Mouse (Mus musculus) cerebellum, adult 18-20 months (tissue): ENCODE results near the gene Anks1b.
A peak's percentile ranks its signal among the peaks of the same experiment; 100 is the strongest.

Source experiments
- DNase-seq, 2 experiments: peaks; one replicate each; pipeline ENCODE4 v3.0.0; 2021

Gene Anks1b

DNA sequence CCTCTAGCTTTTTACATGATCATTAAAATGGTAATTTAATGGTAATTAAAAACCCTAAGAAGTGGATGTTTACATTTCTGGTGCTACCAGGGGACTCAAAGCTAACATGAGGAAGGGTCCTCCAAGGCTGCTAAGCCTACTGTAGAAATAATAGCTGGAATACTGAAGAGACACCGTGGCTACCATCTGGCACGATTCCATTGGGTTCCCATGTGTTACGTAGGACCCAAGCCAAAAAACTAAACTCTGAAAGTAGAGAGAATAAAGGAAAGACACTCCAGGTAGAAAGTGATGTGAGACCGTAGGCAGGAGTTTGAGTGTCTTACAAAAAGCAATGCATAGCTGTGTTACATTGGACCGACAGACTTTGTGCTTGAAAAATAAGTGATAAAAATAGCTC is 317.1 kb downstream of the Anks1b start:
- DNase-seq = peak; percentile 54 to 57

DNA sequence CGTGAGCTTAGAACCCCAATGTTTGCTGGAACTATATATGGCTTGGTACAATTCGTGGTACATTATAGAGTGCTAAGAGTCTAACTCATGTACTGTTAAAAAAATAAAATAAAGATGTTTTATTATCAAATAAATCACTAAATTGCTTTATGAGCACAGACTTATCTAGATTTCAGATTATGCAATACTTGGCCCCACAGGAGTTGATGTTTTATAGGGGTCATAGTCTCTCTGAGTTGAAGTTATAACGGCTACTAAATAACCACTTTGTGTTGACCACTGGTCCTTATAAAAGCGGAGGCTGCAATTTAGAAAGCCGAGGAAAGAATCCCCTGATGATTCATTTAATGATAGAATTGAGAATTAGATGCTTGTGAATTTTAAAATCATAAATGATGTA is 323.6 kb downstream of the Anks1b start:
- DNase-seq = no peak

DNA sequence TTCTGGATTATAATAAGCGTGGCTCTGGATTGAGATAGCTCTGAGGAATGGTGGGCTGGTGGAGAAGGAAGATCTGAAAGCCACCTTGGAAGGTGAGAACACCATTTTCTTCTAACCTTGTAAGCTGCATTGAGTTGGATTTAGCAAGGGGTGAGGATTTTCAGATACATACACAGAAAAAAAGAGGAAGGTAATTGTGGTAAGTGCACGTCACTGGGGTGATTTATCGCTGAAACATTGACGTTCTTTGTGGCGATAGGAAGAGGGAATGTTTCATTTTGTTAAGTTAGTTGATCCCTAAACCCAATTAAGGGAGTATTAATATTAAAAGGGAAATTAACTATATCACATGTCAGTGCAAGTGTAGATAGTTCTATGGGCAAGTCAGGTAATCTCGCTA is 336.7 kb downstream of the Anks1b start:
- no peak for DNase-seq

DNA sequence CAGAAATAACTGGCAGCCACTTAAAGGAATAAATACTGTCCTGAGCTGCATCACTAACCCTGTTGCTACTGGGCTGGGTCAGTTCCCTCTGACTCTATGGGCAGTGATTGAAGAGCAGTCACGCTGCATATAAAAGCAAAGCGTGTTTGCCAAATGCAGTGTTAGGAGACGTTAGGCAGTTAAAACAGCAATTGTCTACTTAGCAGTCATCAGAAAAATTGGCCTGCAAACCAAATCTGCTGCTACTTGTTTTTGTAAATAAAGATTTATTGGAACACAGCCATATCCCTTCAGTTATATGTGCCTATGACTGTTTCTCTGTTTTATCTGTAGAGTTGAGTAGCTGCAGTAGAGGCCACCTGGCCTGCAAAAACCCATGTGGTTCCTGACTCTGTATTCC is 347.2 kb downstream of the Anks1b start:
- DNase-seq = no peak

DNA sequence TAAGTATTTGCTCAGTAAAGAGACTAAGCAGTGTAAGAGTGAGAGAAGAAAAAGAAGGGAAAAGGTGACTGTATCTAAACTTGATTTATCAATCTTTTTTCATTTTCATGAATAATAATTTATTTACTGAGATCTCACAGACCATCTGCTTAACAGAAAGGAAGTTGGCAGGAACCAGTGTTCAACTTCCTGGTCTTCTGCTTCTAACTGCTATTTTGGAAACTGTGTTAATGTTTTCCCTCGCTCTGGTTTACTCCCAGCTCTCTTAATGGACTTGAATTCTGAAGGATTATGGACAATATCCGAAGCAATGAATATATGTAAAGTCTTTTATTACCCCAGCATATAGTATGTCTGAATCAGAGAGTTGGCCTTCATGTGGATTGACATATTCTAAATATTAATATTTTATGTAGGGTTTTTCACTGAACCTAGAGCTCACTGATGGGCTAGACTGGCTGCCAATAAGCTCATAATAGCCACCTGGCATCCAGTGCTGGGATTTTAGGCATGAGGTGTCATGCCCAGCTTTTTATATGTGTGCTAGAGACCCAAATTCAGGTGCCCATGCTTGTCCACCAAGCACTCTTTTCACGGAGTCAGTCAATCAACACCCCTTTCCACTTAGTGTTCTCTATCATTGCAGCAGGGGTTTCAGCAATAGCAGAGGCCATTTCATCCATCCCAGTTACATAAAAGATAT is 349.6 kb downstream of the Anks1b start:
- peak; percentile 64 to 80 for DNase-seq

DNA sequence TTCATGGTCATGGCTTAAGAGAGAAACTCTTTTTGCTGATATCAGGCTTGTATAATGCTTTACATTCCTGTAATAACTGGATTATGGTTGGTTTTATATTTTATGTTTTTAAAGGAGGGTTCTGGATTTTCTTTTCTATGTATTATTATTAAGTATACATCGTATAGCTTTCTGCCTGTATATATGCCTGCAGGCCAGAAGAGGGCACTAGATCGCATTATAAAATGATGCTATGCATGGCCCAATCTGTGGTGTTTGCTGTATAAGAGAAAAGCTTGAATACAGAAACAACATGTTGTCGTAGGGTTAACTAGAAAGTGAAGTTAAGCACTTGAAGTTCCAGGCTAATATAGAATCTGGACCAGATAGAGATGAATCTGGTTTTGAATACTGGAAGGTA is 362.0 kb downstream of the Anks1b start:
- DNase-seq = no peak

DNA sequence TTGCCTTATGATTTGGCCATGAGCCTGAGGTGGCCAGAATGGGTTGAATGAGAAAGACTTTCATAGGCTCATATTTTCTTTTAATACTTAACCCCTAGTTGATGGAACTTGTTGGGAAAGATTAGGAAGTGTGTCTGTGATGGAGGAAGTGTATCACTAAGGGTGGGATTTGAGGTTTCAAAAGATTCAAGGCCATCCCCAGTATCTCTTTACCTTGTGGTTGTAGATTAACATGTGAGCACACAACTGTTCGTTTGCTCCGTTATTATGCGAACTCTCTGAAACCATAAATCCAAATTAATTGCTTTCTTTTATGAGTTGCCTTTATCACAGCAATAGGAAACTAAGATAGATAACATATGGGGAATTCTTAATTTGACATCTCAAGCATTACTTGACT is 364.0 kb downstream of the Anks1b start:
- no peak for DNase-seq

DNA sequence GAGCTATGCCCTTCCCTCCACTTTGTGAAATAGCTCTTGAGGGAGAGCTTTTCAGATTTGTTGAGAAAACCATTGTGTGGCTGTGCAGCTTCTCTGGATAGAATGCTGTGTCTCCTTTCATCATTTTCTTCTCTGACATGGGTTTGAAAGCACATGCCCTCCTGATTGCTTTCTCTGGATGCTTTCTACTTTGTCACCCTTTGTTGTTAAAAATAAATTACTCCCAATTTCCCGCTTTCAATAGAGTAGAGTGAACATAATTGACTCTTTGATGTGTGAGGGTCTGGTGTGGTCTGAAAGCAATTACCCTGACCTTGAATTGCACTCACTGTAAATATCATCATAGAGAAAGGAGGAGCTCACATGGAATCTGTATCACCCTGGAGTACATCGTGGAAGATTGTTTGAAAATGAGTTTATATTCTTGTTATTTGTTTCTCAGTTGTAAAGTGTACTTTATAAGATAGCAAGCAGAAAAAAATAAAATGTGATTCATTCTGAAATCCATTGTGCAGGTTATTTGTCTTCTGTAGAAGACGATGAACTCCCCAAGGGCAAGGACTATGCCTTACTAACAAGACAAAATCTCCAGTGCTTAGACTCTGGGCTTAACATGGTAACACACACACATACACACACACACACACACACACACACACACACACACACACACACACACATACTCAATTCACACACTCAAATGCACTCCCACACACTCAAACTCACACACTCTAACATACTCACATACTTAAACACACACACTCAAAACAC is 385.8 kb downstream of the Anks1b start:
- no peak for DNase-seq

DNA sequence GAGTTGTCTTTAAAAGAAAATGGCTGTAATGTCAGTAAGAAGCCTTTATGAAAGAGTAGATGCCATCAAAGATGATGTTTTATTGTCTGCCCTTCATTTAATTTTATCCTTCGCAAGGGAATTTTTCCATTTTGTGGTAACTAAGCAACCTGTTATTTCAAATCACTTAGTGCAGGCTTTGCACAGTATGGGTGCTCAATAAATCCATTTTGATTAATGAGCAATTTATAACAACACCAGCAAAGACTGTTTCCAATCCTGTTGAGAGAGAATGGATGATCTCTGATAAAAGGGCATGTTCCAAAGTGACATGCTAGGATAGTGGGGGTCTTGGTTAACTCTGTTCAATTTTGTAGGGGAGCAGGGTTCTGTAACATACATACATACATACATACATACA is 398.0 kb downstream of the Anks1b start:
- DNase-seq = no peak

DNA sequence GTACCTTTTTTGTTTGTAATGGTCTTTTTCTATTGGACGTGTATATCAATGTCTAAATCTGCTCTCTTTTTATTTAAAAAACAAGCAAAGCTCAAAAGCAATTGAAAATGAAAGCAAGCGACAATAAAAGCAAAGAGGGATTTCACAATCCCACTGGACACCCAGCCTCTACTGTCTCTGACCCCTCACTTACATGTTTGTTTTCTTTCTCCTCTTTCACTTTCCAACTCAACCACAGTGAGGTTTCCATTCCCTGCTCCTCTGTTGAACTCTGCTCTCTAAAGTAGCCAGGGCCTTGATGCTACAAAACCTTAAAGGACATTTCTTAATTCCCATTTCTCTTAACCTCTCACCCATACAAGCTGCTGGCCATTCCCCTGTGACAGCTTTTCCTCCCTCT is 400.0 kb downstream of the Anks1b start:
- no peak for DNase-seq

DNA sequence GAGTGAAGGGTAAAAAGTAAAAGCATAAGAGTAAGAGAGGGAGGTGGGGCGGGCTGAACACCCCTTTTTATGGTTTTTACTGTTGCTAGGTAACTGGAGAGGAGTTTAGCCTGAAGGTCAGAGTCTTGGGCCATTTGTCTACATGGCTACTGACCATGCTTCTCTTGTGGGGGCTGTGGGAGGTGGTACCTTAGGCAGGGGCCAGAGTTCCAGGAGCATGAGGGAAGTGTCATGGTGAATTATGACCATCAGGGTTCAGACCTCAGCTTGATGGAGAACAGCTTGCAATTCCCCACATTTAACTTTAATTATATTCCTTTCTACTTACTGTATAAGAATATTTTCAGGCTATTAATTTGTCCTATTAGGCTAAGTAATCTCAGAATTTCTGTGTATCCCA is 413.3 kb downstream of the Anks1b start:
- no peak for DNase-seq

DNA sequence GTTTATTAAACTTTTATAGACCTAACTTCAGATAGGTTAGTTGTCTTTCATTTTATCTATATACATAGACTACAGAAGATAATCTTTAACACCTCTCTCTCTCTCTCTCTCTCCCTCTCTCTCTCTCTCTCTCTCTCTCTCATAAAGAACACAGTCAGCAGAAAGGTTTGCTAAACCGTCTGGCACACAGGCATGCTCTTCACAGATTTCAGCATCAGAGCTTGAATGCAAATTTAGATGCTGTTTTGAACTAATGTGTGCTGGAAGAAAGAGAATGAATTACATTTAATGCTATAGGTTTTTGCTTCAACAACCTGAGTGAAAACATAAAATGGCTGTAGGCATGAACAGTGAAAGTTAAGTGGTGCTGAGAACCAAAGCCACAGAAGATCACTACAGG is 429.9 kb downstream of the Anks1b start:
- DNase-seq = no peak

DNA sequence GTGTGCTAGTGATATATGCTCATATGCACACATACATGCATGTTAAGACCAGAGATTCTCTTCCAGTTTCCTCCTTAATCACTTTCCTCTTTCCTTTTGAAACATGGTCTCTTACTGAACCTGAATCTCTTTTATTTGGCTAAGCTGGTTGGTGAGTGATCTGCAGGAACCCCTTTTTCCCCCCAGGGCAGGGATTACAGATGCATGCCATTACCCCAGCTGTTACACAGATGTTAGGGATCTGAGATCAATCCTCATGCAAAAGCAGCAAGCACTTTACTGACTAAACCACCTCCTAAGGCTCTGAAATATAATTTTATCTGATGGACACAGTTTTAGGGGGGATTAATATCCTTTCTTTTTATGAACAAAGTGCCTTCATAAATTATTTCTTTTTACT is 432.8 kb downstream of the Anks1b start:
- DNase-seq = no peak

DNA sequence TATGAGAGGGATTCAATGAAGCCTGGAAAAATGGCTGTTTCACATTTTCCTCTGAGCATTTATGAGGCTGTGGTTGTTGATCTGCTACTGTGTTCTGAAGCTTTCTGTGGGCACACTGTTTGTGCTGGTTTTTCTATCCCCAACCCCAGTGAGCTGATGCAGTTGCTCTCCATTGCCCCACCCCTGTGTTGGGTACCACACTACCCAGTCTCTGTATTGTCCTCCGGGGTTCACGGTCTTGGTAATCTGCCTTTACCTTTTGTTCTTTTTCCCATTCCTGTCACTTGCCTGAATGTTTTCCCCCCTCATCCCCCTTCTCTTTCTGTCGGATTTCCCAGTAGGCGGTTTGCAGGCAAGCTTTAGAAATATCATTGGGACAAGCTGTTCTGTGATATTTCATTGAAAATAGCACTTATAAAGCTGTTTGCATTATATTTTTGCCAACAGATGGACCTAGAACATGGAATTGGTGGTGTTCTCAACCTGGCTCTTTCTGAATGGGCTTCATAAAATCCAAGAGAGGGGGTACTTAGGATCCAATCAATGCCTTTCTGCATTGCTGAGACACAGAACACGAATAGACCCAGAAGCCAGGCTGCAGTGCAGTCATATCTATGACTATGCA is 434.7 kb downstream of the Anks1b start:
- DNase-seq = no peak

DNA sequence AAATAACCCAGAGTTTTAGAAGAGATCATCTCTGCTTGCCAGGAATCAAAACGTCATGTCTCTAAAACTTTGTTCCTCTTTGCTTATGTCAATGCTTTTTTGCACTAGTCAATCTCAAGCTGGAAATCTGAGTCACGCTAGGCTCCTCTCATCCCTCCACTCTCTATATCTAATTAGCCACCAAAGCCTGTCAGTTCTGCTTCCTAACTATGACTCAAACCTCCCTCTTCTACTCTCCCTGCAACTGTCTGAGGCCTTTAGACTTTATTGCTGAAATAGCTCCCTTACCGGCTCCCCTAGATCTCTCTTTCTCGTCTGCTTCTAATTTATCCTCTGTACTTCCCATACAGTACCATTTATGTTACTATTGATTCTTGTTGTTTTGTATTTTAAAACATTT is 456.5 kb downstream of the Anks1b start:
- DNase-seq = no peak

DNA sequence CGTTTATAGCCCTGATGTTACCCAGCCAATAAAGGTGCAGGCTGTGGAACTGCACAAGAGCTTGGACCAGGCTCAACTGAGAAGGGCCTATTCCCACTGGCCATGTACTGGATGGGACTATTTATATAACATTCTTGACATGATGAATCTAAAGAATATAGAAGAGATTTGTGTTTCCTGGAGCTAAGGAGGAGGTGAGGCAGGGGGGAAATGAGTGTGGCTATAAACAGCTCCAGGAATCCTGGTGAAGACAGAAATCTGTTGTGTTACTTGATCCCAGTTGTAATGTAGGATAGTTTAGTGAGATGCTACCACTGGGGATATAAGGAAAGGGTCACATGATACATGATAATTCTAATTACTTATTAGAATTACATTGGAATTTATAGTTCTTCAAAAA is 472.1 kb downstream of the Anks1b start:
- no peak for DNase-seq

DNA sequence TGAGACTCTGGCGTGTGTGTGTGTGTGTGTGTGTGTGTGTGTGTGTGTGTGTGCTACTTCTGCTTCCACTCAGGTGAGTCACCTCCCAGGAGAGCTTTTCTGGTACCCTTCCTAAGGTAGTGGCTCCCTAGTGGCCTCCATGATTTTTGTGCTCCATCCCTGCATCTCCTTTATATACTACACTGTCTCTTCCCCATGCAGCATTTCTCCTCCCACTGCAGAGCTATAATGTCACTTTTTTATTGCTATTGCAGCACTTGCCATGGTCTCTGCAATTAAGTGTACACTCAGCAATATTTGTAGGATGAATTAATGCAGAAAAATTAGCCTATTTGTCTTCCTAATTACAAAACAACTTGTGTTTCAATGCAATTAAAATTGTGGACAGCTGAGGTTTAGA is 482.9 kb downstream of the Anks1b start:
- no peak for DNase-seq

DNA sequence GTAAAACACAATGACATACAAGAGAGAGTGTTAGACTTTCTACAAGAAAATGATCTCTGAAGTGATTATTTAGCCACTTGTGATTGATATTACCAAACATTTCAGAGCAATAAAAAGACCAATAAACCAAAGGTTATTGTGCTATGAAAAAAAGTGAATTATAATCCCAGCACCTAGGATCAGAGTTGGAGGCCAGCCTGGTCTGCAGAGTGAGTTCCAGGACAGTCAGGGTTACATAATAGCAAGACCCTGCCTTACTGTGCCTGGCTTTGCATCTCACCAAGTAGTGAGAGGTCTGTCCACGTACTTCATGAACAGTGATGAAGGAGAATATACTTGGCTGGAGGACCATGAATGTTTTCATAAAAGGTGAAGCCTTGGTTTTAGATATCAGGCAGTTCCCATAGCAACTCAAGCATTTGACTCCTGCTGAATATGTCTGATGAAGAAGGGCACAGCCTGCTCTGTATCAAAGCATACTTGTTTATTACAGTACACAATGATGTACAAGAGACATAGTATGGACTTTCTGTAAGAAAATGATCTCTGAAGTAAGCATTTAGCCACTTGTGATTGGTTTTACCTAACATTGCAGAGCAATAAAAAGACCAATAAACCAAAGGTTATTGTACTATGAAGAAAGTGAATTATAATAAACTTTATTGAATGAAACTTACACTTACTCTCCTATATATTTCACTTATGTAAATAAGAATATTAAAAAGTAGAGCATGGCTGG is 484.0 kb downstream of the Anks1b start:
- no peak for DNase-seq

DNA sequence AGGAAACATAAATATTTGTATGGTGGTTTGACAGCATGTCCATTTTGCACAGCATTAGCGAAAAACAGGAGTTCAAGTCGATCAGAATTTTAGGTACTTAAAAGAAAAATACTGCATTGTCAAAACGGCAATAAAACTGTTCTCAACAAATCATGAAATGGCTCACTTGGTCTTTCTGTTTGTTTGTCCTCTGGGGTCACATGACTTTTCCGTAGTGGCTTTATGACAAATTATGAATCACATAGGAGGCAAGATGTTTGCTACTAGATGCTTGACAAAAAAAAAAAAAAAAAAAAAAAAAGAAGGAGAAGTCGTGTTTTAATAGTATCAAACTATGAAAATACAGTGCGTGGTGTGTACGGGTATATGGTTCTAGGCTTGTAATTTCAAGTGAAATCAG is 495.7 kb downstream of the Anks1b start:
- DNase-seq = no peak

DNA sequence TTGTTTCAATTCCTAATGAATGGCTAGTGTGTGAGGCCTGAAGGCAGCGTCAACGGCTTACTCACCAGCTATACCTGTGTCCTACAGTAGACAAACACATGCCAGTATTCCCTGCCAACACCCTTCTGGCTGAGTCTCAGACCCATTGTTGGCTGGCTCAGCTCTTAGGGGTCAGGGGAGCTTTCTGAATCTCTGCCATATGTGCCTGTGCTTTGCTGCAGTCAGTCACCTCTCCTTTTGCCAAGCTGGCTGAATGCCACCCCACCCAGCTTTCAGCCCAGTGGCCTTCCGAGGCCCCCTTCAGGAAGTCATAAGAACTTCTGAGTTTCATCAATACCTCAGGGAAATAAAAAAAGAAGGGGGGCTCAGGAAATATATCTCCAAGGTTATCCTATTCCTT is 497.4 kb downstream of the Anks1b start:
- DNase-seq = peak; percentile 86 to 89

DNA sequence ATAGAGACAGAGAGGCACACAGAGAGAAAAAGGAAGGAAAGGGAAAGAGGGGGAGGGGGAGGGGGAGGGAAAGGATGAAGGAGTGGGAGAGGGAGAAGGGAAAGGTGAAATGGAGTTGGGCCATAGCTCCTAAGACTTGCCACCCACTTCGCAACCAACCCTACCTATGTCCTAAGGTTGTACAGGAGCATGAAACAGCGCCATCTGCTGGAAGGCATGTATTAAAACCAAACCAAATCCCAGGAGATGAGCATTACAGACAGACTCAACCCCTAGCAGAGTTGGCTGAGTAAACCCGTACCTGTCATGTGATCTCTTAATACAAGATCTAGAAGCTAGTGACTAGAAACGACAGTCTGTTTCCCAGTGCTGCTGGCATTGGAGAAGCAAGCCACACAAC is 500.2 kb downstream of the Anks1b start:
- peak; percentile 68 to 74 for DNase-seq

DNA sequence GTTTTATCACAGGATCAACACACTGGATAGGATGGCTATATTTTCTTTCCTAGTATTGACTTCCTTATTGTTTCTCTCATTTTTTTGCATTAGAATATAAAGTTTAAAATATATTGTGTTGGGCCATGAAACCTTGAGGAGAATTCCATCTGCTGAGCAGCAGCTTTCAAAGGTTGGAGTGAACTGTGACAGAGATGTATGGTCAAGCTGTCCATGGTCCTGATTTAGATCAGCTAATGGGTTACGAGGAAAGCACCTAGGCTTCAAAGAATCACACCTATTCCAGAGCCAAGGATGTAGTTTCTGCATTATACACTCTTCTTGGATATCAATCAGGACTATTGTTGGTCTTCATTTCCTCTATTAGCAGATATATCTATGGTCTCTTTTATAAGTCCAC is 503.3 kb downstream of the Anks1b start:
- DNase-seq = no peak

DNA sequence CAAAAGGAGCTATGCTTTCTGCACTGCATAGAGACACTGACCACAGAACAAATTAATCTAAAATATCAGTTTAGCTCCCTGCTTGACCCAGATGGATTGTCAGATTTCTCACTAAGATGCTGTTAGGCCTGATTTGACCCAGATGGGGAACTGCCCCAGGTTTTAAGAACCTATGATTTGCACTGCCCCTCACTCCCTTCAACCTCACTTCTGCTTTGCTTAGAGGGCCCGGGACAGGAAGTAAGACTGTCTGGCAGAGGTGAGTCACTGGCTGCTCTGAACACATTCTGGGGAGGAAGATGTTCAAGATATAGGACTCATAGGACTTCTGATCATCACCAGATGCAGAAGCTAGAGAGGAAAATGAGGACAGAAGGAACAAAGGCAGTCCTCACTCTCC is 506.8 kb downstream of the Anks1b start:
- no peak for DNase-seq
